22 mouse cellular contexts compared by ENCODE assay signal in genomic region chr2:51388390-51388789, GRCm38 (mm10).
"Had no signal": no experiment of that assay in that cellular context is flagged by ENCODE, and none has a peak within 500 bp of the region (broad histone marks: within the 10 kb centered on the region; RNA-seq: fewer than 3 reads in every experiment).

No protein-coding gene starts in this region.

- H3K36me3 ChIP-seq: kidney, embryonic 15.5 days; limb, embryonic 10.5 days; limb, embryonic 13.5 days; liver, embryonic 12.5 days; liver, embryonic 15.5 days; lung, embryonic 15.5 days; midbrain, embryonic 10.5 days; midbrain, embryonic 15.5 days had no signal

- H3K9me3 ChIP-seq: kidney, embryonic 15.5 days; limb, embryonic 10.5 days; limb, embryonic 13.5 days; liver, embryonic 12.5 days; liver, embryonic 15.5 days; lung, embryonic 15.5 days; megakaryocyte, embryonic 14.5 days; midbrain, embryonic 10.5 days; midbrain, embryonic 15.5 days had no signal

- H3K4me3 ChIP-seq: kidney, embryonic 15.5 days; left cerebral cortex, adult 2 months; limb, embryonic 10.5 days; limb, embryonic 13.5 days; liver, embryonic 12.5 days; liver, embryonic 15.5 days; lung, embryonic 15.5 days; megakaryocyte, embryonic 14.5 days; midbrain, embryonic 10.5 days; midbrain, embryonic 15.5 days had no signal

- H3K9ac ChIP-seq: kidney, embryonic 15.5 days; limb, embryonic 13.5 days; liver, embryonic 12.5 days; liver, embryonic 15.5 days; lung, embryonic 15.5 days; midbrain, embryonic 15.5 days had no signal

- H3K27ac ChIP-seq: kidney, embryonic 15.5 days; left cerebral cortex, adult 2 months; limb, embryonic 10.5 days; limb, embryonic 13.5 days; liver, embryonic 12.5 days; liver, embryonic 15.5 days; lung, embryonic 15.5 days; midbrain, embryonic 10.5 days; midbrain, embryonic 15.5 days; stomach, postnatal 0 days had no signal

- H3K4me2 ChIP-seq: kidney, embryonic 15.5 days; limb, embryonic 13.5 days; liver, embryonic 12.5 days; liver, embryonic 15.5 days; lung, embryonic 15.5 days; midbrain, embryonic 15.5 days had no signal

- DNase-seq: kidney, adult 11 months; kidney, adult 8-10 months; kidney, postnatal 10 days; kidney, postnatal 36 days; layer of hippocampus, postnatal 36 days; liver; lung, adult 18-20 months; lung, postnatal 10 days; lung, postnatal 36 days; right cerebral cortex, postnatal 4 days; thymus, postnatal 25 days had no signal

- H3K27me3 ChIP-seq: kidney, embryonic 15.5 days; limb, embryonic 13.5 days; liver, embryonic 12.5 days; liver, embryonic 15.5 days; lung, embryonic 15.5 days; megakaryocyte, embryonic 14.5 days; midbrain, embryonic 15.5 days had no signal

- H3K4me1 ChIP-seq: kidney, embryonic 15.5 days; limb, embryonic 10.5 days; limb, embryonic 13.5 days; liver, embryonic 12.5 days; liver, embryonic 15.5 days; lung, embryonic 15.5 days; megakaryocyte, embryonic 14.5 days had no signal

- ATAC-seq: liver, embryonic 12.5 days; midbrain, embryonic 15.5 days had no signal
